Mouse (Mus musculus) heart, embryonic 12.5 days (tissue): Measurements from ENCODE around the gene Lrp1. TPM values are rescaled to one million over a fixed set of nuclear protein-coding genes. Genes with fewer than 3 reads are reported as not detected.

Source experiments
- ATAC-seq: fragments of 200-750 bp; cut with Nextera tagmentation; 2 replicates; pipeline ENCODE4 v1.8.0; 2017; ENCODE audit warnings: moderate TSS enrichment, moderate library complexity; ENCODE audit not compliant: insufficient number of reproducible peaks, low FRiP score
- H3K27ac ChIP-seq: fragments of 300-500 bp; sonication (generic); 2 replicates; pipeline ENCODE4 v1.5.1; 2016; ENCODE audit warnings: mild to moderate bottlenecking, moderate library complexity; ENCODE audit not compliant: poor library complexity, severe bottlenecking
- H3K27me3 ChIP-seq: fragments of 300-500 bp; sonication (generic); replicated peaks from 2 replicates; pipeline ENCODE4 v1.6.1; 2016; ENCODE audit warnings: mild to moderate bottlenecking, moderate library complexity
- H3K36me3 ChIP-seq: fragments of 300-500 bp; sonication (generic); 2 replicates; pipeline ENCODE4 v1.6.1; 2016; ENCODE audit warnings: mild to moderate bottlenecking, moderate library complexity
- H3K4me1 ChIP-seq: fragments of 300-500 bp; sonication (generic); replicated peaks from 2 replicates; pipeline ENCODE4 v1.6.1; 2016; ENCODE audit warnings: mild to moderate bottlenecking
- H3K4me2 ChIP-seq: fragments of 300-500 bp; sonication (generic); 2 replicates; pipeline ENCODE4 v1.6.1; 2016; ENCODE audit warnings: mild to moderate bottlenecking, moderate library complexity
- H3K4me3 ChIP-seq: fragments of 300-500 bp; sonication (generic); 2 replicates; pipeline ENCODE4 v1.5.1; 2016; ENCODE audit warnings: mild to moderate bottlenecking
- H3K9ac ChIP-seq: fragments of 300-500 bp; sonication (generic); 2 replicates; pipeline ENCODE4 v1.6.1; 2016; ENCODE audit warnings: mild to moderate bottlenecking, moderate library complexity
- H3K9me3 ChIP-seq: fragments of 300-500 bp; sonication (generic); replicated peaks from 2 replicates; pipeline ENCODE4 v1.6.1; 2016; ENCODE audit warnings: mild to moderate bottlenecking, moderate library complexity
- WGBS: fragments of 180-500 bp; shearing (Covaris S2); methylation state at CpG from one replicate; pipeline ENCODE4 v1.1.7; 2016; 5-methylcytosine and 5-hydroxymethylcytosine counted together
- polyA plus RNA-seq: library from polyadenylated mRNA; unstranded; fragments of >200 nt; fragmentation: Nextera tagmentation; extraction: Ambion mirVana; gene quantifications from 2 replicates; pipeline ENCODE4 v1.2.1, GENCODE M21; 2016

Gene Lrp1
- polyA plus RNA-seq, 1 experiment from 2014 or later = 43.3 TPM

DNA sequence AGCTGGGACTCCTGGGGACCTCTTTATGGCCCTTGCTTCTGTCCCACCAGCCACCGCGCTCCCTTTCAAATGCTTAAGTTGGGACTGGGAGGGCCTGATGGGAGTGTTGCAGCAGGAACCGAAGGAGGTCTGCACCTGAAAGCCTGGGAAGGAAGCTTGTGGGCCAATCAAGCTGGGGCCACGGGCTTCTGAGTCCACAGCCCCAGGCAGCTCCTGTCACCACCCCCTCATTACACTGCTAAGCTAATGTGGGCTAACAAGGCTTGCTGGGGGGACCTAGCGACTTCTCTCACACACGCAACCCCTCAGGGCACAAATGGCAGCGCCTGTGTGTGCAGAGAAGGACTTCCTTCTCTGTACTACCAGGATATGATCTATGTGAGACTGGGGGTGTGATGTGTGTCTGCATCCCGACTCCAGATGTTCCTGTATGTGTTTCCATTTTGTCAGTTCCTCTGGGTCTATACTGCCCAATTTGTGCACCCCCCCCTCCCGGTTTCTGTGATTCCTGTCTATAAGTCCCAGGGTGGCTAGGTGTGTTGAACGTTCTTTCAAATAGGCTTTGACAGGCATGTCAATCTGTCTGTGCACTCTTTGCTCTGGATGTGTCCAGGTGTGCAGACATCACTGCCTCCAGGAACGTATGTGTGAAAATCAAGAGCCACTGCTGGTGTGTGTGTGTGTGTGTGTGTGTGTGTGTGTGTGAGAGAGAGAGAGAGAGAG, 109.9 kb downstream of the Lrp1 start:
- peak overlapping the region; percentile 48 for H3K4me3 ChIP-seq
- no peak overlapping the region for H3K9ac ChIP-seq
- no peaks in the 10 kb centered on the region for H3K36me3 ChIP-seq
- H3K27ac ChIP-seq = no peak overlapping the region
- H3K27me3 ChIP-seq = peaks cover 90% of the 10 kb centered on the region
- peak overlapping the region; percentile 84 for H3K4me2 ChIP-seq
- H3K9me3 ChIP-seq = no peaks in the 10 kb centered on the region
- WGBS = 9% methylated on average over 11 of the region's 11 CpGs
- no peak for ATAC-seq
- H3K4me1 ChIP-seq = peaks cover 63% of the 10 kb centered on the region

GRCm38 (mm10) chr10:127509837-127510701, 110.9 kb downstream of the Lrp1 start:
- WGBS = 11% methylated on average over 17 of the region's 17 CpGs

DNA sequence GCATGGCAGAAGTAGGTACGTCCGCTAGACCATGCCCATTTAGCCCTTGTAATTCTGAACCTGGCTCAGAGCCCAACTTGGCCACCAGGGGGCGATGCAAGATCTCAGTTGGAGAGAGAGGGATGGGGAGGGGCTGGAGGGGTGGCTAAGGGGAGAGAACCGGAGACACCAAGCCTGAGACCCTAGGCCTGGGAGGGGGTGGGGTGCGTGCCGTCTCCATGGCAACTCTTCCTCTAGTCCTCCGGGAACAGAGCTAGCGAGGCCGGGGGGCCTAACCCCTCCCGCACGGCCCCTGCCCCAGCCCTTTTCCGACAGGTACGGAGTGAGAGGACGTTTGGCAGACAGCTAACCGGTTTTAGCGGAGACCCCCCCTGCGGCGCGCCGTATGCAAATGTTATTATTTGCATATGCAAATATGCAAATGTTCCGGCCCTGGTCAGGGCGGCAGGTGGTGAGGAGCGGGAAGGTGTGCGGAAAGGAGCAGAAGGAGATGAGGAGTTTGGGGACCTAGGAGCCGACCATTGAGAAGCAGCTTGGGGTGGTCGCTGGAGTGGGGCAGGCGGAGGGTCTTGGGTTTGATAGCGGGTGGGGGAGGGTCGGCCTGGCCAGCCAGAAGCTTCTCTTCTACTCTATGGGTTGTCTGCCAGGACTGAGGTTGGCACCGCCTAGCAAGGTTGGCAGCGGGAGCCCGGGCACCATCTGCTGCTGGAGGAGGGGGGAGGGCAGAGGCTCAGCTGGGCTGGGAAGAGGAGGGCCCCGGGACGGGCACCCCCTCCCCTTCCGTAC, 111.7 kb downstream of the Lrp1 start:
- Histone ChIP-seq H3K27me3 (peaks cover 72% of the 10 kb centered on the region), H3K4me2 (peak overlapping the region; percentile 86), H3K9ac (no peak overlapping the region), H3K27ac (no peak overlapping the region), H3K4me1 (peaks cover 48% of the 10 kb centered on the region), H3K36me3 (peaks cover under 1% of the 10 kb centered on the region), H3K4me3 (peak overlapping the region; percentile 51), H3K9me3 (no peaks in the 10 kb centered on the region)
- ATAC-seq = peak; percentile 23; the same call in 1 of the 2 replicates
- WGBS = under 1% methylated on average over 35 of the region's 35 CpGs

More at GRCm38 (mm10) chr10:127509837-127510701, 110.9 kb downstream of the Lrp1 start:
- H3K4me1 ChIP-seq = peaks cover 55% of the 10 kb centered on the region
- ATAC-seq = no peak
- H3K4me2 ChIP-seq = peak overlapping the region; percentile 86
- H3K9ac ChIP-seq = no peak overlapping the region
- H3K9me3 ChIP-seq = no peaks in the 10 kb centered on the region
- H3K27ac ChIP-seq = no peak overlapping the region
- peak overlapping the region; percentile 51; the same call in 1 of the 2 replicates for H3K4me3 ChIP-seq
- no peaks in the 10 kb centered on the region; the same call in 1 of the 2 replicates for H3K36me3 ChIP-seq
- H3K27me3 ChIP-seq = peaks cover 80% of the 10 kb centered on the region

- Histone ChIP-seq H3K27me3 (peaks cover 63% of the 10 kb centered on the region), H3K4me3 (peak overlapping the region; percentile 20)
- WGBS = 1% methylated on average over 15 of the region's 15 CpGs
Observed at GRCm38 (mm10) chr10:127508239-127508638, 112.7 kb downstream of the Lrp1 start.

GRCm38 (mm10) chr10:127500894-127501893, 119.8 kb downstream of the Lrp1 start, which contains the start of gene Stac3:
Gene Stac3 (plus strand): TSS chr10:127501686.
- H3K4me1 ChIP-seq = no peaks in the 10 kb centered on the region
- H3K27me3 ChIP-seq = no peaks in the 10 kb centered on the region
- H3K9me3 ChIP-seq = no peaks in the 10 kb centered on the region
- no peak within 1 kb of the TSS for H3K9ac ChIP-seq
- H3K4me2 ChIP-seq = no peak within 1 kb of the TSS
- no peak within 1 kb of the TSS for H3K27ac ChIP-seq
- H3K36me3 ChIP-seq = peaks cover 56% of the 10 kb centered on the region
- ATAC-seq = no peak
- 60% methylated on average over 13 of the region's 13 CpGs for WGBS
- H3K4me3 ChIP-seq = no peak within 1 kb of the TSS

More at GRCm38 (mm10) chr10:127508239-127508638, 112.7 kb downstream of the Lrp1 start:
- Histone ChIP-seq H3K36me3 (peaks cover 8% of the 10 kb centered on the region), H3K27ac (no peak overlapping the region), H3K9me3 (no peaks in the 10 kb centered on the region), H3K4me1 (peaks cover 38% of the 10 kb centered on the region), H3K9ac (0 out of 2 replicates have a peak overlapping the region, but pooled peaks have one; percentile 42), H3K4me2 (peak overlapping the region; percentile 86)
- ATAC-seq = no peak

DNA sequence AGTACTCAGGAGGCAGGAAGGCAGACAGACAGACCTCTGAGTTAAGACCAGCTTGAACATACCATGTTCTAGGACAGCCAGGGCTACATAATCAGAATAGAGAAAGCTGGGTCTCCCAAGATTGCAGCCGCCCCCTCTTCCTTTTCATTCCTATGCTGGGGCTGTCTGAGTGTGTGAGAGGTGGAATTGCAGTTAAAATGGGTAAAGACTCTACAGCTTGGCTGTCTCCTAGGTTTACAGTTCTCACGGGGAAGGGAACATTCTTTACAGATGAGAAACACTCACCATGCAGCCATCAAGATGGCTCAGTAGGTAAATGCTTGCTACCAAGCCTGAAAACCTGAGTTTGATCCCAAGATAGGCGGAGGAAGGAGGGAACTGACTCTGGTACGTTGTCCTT, 120.9 kb downstream of the Lrp1 start:
- H3K36me3 ChIP-seq = peaks cover 65% of the 10 kb centered on the region
- no peaks in the 10 kb centered on the region for H3K27me3 ChIP-seq
- no peak overlapping the region for H3K4me2 ChIP-seq
- H3K4me1 ChIP-seq = no peaks in the 10 kb centered on the region
- H3K9ac ChIP-seq = no peak overlapping the region
- 82% methylated on average over 4 of the region's 4 CpGs for WGBS
- H3K27ac ChIP-seq = no peak overlapping the region
- H3K9me3 ChIP-seq = no peaks in the 10 kb centered on the region
- no peak overlapping the region for H3K4me3 ChIP-seq
- ATAC-seq = no peak

DNA sequence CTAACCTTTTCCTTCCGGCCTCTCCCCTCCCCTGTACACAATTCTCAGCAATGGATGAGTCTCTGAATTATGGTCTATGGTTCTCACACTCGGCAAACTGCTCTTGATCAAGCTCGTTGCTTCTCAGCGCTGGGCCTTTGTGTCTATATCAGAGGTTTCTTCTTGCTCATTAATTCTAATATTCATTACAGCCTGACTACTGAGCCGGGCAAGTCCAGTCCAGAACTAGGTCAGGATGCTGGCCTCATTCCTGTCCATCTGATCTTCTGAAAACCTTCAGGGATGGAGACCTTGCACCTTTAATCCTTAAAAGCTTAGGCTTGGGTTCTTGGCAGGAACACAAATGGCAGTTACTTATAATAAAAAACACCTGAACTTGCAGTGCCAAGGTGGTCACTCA, 121.4 kb downstream of the Lrp1 start:
- Histone ChIP-seq H3K4me3 (no peak overlapping the region), H3K4me1 (no peaks in the 10 kb centered on the region), H3K27me3 (no peaks in the 10 kb centered on the region), H3K4me2 (no peak overlapping the region), H3K36me3 (peaks cover 71% of the 10 kb centered on the region), H3K9me3 (no peaks in the 10 kb centered on the region), H3K27ac (no peak overlapping the region), H3K9ac (no peak overlapping the region)
- 84% methylated on average over 5 of the region's 5 CpGs for WGBS
- no peak for ATAC-seq

DNA sequence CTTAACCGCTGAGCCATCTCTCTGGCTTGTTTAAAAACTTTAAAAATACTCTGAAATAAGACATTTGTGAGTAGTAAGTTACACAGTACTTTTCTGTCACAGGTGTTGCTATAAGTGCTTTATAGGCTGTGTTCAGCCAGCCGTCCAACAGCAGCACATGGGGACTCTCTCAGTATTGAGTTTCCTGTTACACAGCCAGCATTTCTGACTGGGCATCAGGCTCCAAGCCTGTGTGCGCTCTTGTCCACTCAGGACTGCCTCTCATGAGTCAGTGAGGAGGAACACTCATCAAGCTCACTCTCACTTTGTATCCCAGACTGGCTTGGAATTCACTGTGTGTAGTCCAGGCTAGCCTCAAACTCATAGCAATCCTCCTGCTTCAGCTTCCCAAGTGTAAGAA, 124.8 kb downstream of the Lrp1 start:
- no peaks in the 10 kb centered on the region for H3K9me3 ChIP-seq
- no peak overlapping the region for H3K27ac ChIP-seq
- H3K4me1 ChIP-seq = no peaks in the 10 kb centered on the region
- H3K9ac ChIP-seq = no peak overlapping the region
- no peak for ATAC-seq
- 88% methylated on average over 3 of the region's 3 CpGs for WGBS
- H3K4me3 ChIP-seq = no peak overlapping the region
- H3K27me3 ChIP-seq = no peaks in the 10 kb centered on the region
- peaks cover 88% of the 10 kb centered on the region for H3K36me3 ChIP-seq
- no peak overlapping the region for H3K4me2 ChIP-seq

- no peaks in the 10 kb centered on the region for H3K27me3 ChIP-seq
- H3K4me2 ChIP-seq = no peak overlapping the region
- no peak for ATAC-seq
- H3K4me3 ChIP-seq = no peak overlapping the region
- H3K36me3 ChIP-seq = peaks cover 87% of the 10 kb centered on the region
- no peak overlapping the region for H3K27ac ChIP-seq
- no peaks in the 10 kb centered on the region for H3K4me1 ChIP-seq
- WGBS = 85% methylated on average over 3 of the region's 3 CpGs
- no peaks in the 10 kb centered on the region for H3K9me3 ChIP-seq
- no peak overlapping the region for H3K9ac ChIP-seq
Observed at GRCm38 (mm10) chr10:127492118-127492517, 128.8 kb downstream of the Lrp1 start.

- WGBS = 82% methylated on average over 8 of the region's 8 CpGs
- no peaks in the 10 kb centered on the region for H3K4me1 ChIP-seq
- H3K9ac ChIP-seq = no peak overlapping the region
- no peak overlapping the region for H3K4me2 ChIP-seq
- H3K36me3 ChIP-seq = peaks cover 86% of the 10 kb centered on the region
- H3K27ac ChIP-seq = no peak overlapping the region
- H3K27me3 ChIP-seq = no peaks in the 10 kb centered on the region
- no peak for ATAC-seq
- H3K9me3 ChIP-seq = no peaks in the 10 kb centered on the region
- no peak overlapping the region for H3K4me3 ChIP-seq
Observed at GRCm38 (mm10) chr10:127491128-127491512, 129.8 kb downstream of the Lrp1 start.
